Mouse (Mus musculus) gastrocnemius, postnatal 4 days (tissue): ENCODE data around the gene Impdh1. TPM values are rescaled to one million over a fixed set of nuclear protein-coding genes. Genes with fewer than 3 reads are reported as not detected.

ENCODE experiments used
- microRNA-seq: library from miRNA; unstranded; fragments of <30 nt; microRNA quantifications from one replicate; pipeline ENCODE4 v1.2.0, GENCODE M21; 2021
- total RNA-seq, 2 experiments: library from RNA; stranded (reverse); gene quantifications; 2 replicates each; pipeline ENCODE4 v1.2.3; 2021

The Impdh1 gene
- total RNA-seq, 2 experiments from 2014 or later = 25.3 to 29.8 TPM

Small RNA genes within 50 kb of the gene (microRNA-seq; reads per million reads assigned to microRNA genes)
- gene Gm24303 = not detected

Other genes with a start within 250 kb of the Impdh1 start
- gene Lep, start 156.1 kb downstream of the Impdh1 start, total RNA-seq = 1 to 10 TPM; 1.0 to 2.1 TPM
- 10 to 100 TPM; 20.6 to 21.7 TPM for gene Rbm28, start 51.4 kb downstream of the Impdh1 start, total RNA-seq
- gene Prrt4, start 36.8 kb downstream of the Impdh1 start, total RNA-seq = 1 to 10 TPM; 1.0 to 1.4 TPM
- 1 to 10 TPM; 7.5 to 9.5 TPM for gene Hilpda, start 56.1 kb upstream of the Impdh1 start, total RNA-seq
- under 1 TPM in 1 of 2 experiments, not detected in 1; 0.31 TPM for gene Fam71f2, start 63.2 kb upstream of the Impdh1 start, total RNA-seq
- not detected for gene Fam71f1, start 102.8 kb upstream of the Impdh1 start, total RNA-seq
- 100 to 1,000 TPM; 266 to 268 TPM for gene Calu, start 131.7 kb upstream of the Impdh1 start, total RNA-seq
- gene Opn1sw, start 172.1 kb upstream of the Impdh1 start, total RNA-seq = under 1 TPM; 0.44 to 0.98 TPM
- 10 to 100 TPM; 20.1 to 28.9 TPM for gene Ccdc136, start 179.9 kb upstream of the Impdh1 start, total RNA-seq
- gene Flnc, start 216.9 kb upstream of the Impdh1 start, total RNA-seq = 100 to 1,000 TPM; 491 to 520 TPM